Mouse (Mus musculus): ENCODE results near the gene Ccdc81. TPM values are rescaled to one million over a fixed set of nuclear protein-coding genes. Genes with fewer than 3 reads are reported as not detected.

Ccdc81 gene
- total RNA-seq (2021), result not detected

DNA sequence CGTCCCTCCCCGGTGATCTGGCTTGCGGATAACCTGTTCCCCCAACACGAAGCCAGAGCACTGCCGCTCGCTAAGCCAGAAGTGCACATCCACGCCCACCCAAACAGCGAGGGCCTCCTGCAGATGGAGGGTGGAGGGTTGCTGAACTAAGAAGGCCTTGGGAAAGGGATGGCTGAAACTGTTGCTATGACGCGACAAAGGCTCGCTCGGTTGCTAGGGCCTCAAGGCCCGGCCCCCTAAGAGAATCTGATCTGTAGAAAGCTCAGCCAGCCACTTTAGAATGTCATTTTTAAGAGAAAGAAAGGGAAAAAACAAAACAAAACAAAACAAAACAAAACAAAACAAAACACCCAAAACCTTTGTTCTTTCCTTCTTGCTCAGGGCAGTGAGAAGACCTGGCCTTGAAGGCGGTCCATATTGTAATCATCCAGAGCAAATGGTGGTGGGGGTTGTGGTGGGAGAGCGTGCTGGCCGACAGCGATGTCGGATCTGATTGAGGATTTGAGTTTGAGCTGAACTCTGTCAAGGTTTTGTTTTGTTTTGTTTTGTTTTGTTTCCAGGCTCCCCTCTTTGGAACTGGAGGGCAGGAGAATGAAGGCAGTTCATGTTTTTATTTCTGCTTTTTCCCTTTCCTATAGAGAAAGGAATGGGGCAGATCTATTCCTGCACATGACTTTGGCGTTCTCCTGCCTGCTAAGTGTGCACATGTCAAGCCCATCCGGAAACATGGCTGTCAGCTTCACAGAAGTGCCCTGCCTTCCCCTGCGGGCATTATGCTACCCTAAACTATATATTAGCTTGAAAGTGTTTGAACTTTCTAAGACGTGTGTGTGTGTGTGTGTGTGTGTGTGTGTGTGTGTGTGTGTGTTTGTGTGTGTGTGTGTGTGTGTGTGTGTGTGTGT, at the start of gene Ccdc81:
TSS of gene Ccdc81 (minus strand) at position 188 of the 902 bp plus-strand sequence.
- DNase-seq (ENCODE audit: low spot score), result no peak
- intact Hi-C loops (cut with DNase I), result no loop called here

DNA sequence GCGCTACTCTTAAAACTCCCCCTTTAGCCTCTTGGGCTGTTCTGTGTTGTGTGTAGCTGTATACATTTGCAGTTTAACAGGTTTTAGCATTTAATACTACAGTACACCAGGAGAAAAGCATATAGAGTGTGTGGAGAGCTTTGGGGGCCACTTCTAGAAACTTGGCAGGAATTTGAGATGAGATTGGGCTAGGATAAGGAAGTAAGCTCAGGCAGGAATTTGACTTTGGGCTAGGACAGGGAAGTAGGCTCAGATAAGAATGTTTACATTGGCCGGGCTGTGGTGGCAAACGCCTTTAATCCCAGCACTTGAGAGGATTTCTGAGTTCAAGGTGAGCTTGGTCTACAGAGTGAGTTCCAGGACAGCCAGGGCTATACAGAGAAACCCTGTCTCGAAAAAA, 46.0 kb upstream of the Ccdc81 start:
- DNase-seq (ENCODE audit: low spot score), result no peak
- intact Hi-C loops (cut with DNase I), result no loop called here

DNA sequence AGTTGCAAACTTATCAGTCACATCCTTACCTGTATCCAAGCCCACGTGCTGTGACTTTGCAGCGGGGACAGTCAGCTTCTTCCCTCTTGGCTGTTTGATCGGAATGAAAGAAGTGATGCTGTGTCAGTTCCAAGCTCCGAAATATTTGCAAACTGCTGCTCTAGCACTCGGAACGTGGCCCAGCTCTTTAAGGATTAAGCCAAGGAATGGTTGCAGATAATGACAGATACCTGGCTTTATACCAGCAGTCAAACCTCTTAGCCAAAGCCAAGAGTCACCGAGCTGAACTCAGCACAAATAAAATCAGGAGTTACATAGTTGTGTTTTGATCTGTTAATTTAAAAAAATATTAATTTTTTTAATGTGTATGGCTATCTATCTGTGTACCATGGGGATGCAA, 44.6 kb upstream of the Ccdc81 start:
- intact Hi-C loops (cut with DNase I), result no loop called here
- no peak for DNase-seq (ENCODE audit: low spot score)

DNA sequence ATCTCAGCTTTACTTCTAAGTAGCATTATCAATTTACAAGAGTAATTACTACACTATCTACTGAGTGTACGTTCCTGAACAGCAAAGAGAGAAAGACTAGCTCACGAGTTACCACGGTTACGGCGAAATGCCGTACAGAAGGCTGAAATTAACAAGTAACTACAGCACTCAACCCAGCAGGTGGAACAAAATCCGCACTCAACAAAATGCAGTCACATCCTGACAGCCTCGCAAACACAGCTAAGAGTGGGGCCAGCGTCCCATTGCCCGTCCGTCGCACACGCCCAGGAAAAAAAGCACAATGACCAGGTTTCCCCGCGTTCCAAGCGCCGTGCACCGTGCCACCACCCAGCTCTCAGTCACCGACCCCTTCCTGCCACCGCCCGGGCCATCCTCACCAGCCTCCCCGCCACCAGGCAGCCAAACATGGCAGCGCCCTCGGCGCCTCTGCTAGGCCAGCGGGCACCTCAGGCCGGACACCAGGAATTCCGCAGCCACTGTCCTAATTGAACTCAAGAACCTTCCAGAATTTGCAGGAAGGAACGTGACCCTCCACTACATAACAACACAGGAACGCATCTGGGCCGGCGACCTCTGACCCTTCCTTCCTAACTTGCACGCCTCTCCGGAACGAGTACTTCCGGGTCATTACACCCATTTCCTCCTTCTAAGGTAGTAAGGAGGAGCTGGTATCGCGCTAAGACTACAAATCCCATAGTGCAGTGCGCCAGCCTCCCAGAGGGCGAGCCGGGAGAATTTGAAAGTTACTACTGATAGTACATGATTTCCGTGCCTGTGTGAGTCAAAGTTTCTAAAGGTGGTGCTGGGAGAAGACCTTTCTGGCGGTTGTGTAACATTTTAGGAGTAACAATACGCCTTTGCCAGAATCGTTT, 37.4 kb upstream of the Ccdc81 start, which contains the start of gene Hikeshi:
TSS of gene Hikeshi (minus strand) at position 634 of the 893 bp plus-strand sequence.
- intact Hi-C loops (cut with DNase I), result loop anchor here (2.0 kb wide), 1 partner anchor 40 kb away; the partner anchor contains the start of gene Eed
- peak; percentile 88 for DNase-seq (ENCODE audit: low spot score)

DNA sequence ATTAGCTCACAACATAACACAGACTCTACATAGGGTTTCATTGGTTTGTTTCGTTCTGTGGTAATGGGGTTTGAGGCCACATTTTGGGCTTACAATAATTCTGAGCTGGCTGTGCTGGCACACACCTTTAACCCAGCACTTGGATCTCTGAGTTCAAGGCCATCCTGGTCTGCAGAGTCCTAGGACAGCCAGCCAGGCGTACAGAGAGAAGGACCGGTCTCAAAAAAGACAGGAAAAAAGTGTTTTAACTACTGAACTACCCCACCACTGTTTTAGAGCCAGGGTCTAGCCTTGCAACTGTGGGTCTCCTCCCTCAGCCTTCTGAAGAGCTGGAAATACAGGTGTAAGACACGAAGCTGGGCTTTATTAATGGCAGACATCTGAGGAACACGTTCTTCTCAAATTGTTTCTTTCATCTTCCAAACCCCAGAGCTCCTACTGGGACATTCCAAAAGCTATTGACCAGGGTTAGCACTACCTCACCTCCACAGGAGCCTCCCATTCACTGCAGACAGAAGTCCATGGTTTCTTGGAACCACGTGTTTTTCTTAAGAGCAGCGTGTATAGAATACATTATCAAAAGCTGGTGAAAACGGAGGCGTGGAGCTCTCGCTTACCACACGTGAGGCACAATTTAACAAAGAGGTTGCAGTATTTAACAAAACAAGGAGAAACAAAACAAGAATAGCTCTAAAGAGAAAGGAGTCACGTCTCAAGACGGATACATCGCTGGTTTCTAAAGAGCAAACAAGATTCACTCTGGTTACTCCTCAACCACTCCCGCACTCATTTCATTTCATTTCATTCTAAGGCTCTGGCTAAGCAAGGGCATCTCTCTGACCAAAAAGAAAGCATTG, 36.3 kb upstream of the Ccdc81 start:
- intact Hi-C loops (cut with DNase I), result loop anchor here (2.0 kb wide), 1 partner anchor 41 kb away; the partner anchor contains the start of gene Eed

DNA sequence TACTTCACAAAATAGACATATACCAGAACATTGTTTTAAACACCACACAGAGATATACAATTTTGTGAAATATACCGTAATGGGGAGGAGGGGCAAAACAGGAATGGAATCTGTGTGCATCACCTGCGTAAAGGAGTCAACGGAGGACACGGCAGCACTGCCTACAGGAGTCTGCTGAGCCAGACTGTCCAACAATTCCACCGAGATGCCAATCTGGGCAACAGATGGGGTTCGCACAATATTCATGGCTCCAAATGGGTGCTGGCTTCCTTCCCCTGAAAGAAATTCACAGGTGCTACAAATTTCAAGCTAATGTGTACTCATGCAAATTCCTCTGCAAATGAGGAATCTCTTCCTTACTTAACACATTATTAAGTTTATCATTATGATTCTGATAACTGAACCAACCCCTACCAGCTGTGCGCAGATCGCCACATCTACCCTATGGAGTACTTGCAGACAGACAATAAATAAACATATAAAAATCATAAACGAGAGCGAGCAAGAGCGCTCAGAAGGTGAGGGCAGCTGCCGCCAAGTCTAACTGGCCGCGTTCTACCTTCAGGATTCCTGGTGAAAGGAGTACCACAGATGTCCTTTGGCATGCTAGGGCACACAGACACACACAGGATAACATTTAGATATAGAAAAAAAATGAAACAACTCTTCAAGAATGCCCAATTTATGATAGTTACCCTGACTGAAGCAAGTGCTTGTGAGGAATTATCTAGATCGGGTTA, 20.2 kb upstream of the Ccdc81 start:
- DNase-seq (ENCODE audit: low spot score), result no peak
- intact Hi-C loops (cut with DNase I), result no loop called here

More for the DNA sequence above, 36.3 kb upstream of the Ccdc81 start:
- DNase-seq (ENCODE audit: low spot score), result no peak

DNA sequence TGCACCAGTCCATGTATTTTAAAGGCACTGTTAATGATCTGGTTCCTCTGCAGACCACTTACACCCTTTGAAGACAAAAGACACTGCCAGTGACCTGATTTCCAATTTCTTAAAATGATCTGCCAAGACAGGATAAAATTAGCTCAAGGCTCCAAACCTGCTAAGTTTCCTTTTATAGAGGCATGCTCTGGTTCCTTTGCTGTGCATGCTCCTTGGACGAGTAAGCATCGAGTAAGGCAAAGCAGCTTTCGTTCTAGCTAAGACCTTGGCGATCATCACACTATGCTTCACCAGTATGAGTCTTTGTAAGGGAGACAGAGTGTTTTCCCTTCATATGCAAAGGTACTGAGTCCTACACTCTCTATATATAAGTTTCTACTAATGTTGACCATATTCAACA, 14.3 kb upstream of the Ccdc81 start:
- no peak for DNase-seq (ENCODE audit: low spot score)
- intact Hi-C loops (cut with DNase I), result no loop called here

DNA sequence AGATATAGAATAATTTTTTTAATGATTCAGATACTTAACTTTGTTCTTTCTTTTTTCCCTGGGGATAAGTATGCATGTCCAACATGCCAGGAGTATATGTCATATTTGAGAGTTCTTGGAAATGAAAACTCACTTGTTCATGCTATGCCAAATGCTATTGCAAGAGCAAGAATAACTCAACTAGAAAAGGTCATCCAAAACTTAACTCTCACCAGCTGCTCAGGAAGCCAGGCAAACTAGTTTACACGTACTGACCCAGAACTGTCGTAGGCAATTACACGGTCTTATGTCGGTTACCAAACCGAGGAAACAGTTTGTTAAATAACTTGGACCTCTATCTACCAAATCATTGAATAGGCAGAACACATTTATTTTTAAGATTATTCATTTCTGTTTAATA, 13.3 kb upstream of the Ccdc81 start:
- intact Hi-C loops (cut with DNase I), result no loop called here
- no peak for DNase-seq (ENCODE audit: low spot score)

DNA sequence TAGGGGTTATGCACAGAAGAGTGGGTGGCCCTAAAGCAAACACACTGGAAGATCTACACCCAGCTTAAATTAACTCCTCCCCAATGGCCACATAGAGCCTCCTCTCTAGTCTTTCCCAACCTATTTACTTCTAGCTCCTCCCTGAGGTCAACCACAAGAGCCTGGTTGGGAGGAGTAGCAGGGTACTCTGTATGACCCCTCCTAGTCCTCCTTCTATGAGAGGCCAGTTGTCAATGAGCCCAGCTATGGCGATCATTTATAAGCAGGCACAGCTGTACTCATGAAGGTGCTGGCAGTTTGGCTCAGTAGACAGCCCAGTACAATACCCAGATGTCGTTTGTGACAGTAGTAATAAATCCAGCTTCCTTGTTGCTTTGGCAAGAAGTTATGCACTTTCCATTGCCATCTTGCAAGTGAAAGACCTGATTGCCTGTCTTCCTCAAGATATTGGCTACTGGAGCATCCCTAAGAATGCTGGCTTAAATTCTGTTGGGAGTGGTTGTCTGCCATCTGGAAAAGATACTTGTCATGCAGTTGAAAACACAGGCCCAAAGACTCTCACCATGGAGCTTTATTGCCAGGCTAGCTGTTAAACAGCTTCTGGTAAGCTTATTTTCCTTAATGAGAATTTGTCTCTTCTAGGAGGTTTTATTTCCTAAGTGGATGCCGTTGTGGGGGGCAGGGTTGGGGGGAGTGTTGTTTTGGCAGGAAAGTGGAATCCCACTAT, 10.2 kb upstream of the Ccdc81 start:
- intact Hi-C loops (cut with DNase I), result no loop called here

DNA sequence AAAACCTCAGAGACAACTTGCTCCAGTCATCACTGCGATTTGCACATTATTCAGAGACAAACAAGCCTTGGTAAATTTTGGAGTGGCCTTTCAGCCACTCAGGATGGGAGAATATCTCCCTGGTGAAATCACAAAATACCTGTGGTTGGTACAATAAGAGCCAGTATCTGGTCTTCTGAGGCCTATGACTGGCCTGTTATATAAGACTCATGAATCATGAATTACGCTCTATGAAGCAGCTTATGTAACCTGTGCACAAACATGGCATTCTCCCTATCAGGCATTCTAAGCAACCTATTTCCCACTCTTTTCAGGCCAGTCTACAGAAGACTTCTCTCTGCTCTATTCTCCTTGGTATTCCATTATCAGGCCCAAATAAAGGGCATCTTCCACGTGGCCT, 8.9 kb upstream of the Ccdc81 start:
- DNase-seq (ENCODE audit: low spot score), result no peak
- intact Hi-C loops (cut with DNase I), result no loop called here

More for the DNA sequence above, 10.2 kb upstream of the Ccdc81 start:
- DNase-seq (ENCODE audit: low spot score), result no peak

DNA sequence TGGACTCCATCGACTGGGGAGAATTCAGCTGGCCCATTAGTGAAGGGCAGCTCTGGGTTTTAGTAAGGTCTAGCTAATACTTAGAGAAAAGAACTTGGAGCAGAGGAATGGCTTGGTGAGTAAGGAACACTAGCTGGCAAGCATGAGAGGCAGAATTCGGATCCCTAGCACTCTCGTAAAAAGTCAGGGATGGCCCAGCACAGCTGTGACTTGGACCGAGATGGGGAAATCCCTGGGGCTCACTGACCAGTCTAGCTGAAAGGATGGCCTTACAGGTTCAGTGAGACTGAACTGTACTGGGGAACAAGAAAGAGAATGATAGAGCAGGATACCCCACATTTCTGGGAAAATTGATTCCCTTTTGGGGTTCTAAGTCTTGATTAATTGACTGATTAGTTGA, 6.3 kb upstream of the Ccdc81 start:
- DNase-seq (ENCODE audit: low spot score), result no peak
- intact Hi-C loops (cut with DNase I), result loop anchor here (5.0 kb wide), 1 partner anchor 432 kb away; no protein-coding TSS in a partner anchor

DNA sequence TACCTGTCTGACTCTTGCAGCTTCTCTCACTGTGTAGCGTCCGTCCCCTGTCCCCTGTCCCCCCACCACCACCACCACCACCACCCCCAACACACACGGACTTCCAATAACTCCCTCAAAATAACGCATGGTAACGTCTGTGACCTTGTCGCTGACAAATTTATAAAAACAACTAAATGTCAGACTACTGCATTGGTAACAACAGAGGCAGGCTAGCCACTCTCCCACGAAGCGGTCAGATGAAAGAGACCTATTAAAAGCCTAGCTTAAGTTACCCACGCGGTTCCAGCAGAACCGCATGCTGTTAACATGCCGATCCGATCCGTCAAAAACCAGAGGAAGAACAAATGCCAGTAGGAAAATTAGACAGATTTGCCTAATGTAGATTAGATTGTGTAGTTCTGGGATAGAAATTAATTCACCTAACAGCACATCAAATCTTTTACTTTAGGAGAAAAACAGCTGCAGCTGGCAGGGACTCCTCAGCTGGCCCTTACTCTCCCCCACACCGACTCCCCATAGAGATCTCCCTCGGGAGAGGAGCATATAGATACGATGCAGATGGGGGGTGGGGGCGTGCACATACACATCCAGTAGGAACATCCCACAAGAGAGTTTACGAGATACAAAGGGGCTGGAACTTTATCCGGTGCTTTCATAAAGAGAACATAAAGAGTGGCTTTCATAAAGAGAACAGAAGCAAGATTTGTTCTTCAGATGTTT, 5.6 kb upstream of the Ccdc81 start:
- intact Hi-C loops (cut with DNase I), result loop anchor here (5.0 kb wide), 1 partner anchor 432 kb away; no protein-coding TSS in a partner anchor

DNA sequence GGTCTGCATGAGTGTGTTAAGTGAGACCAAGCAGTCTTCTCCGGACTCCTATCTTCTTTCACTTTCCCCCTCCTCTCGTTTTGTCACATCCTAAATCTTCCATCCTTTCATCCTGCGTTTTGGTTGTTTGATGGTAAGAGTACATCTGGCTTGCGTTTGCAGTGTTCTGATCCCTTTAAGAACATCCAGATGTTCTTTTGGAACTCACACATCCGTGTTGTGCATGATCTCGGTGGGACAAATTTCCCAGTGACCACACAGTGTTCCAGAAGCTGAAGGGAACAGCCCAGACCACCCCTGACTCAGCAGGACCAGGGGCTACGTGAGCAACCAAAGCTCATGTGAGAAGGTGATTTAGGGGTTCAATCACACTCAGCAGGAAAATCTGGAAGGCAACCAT, 5.0 kb upstream of the Ccdc81 start:
- intact Hi-C loops (cut with DNase I), result loop anchor here (5.0 kb wide), 1 partner anchor 431 kb away; no protein-coding TSS in a partner anchor
- DNase-seq (ENCODE audit: low spot score), result no peak

More for the DNA sequence above, 5.6 kb upstream of the Ccdc81 start:
- DNase-seq (ENCODE audit: low spot score), result no peak

DNA sequence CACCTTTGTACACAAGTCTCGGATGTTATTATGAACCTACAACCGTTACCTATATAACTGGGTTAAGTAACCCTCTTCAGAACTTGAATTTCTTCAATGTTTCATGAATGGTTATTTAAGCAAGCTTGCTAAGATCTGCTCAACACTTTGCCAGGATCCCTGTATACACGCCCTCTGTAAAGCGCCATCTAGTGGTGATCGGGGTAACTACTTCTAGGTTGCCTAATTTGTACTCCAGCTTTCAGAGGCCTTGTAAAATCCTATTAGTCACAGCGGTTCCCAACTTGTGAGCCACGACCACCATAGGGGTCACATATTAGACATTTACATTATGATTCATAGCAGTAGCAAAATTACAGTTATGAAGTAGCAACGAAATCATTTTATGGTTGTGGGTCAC, 4.5 kb upstream of the Ccdc81 start:
- DNase-seq (ENCODE audit: low spot score), result peak; percentile 28
- intact Hi-C loops (cut with DNase I), result loop anchor here (1.0 to 5.0 kb wide), 2 partner anchors 408 to 431 kb away; no protein-coding TSS in a partner anchor

DNA sequence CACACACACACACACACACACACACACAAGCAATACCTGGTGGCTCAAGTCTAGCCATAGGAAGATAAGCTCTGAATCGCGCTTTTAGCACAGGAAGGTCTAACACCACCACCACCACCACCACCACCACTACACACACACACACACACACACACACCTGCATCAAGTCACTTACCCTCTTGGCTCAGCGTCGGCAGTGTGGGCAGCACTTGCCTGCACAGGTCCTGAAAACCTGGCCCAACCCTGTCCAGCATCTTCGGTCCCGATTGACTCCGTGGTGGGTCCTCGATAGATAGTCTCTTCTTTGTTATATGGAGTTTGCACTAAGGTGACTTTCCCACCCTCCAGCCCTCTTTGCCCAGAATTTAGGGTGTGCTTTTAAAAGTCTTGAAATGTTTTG, 422 bp downstream of the Ccdc81 start:
- intact Hi-C loops (cut with DNase I), result no loop called here
- no peak for DNase-seq (ENCODE audit: low spot score)

DNA sequence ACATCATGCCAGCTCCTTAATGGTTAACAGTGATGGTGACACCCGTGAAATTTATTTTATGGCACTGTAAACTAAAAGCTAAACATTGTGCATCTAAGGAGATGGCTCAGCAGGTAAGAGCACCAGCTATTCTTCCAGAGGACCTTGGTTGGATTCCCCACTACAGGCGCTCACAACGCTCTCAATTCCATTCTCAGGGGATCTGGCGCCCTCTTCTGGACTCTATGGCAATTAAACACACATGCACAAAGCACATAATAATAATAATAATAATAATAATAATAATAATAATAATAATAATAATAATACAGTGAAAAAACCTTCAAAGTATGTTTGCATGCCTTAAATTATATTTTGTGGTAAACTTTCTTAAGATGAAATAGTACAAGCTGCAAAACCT, 11.6 kb downstream of the Ccdc81 start:
- no peak for DNase-seq (ENCODE audit: low spot score)
- intact Hi-C loops (cut with DNase I), result no loop called here

DNA sequence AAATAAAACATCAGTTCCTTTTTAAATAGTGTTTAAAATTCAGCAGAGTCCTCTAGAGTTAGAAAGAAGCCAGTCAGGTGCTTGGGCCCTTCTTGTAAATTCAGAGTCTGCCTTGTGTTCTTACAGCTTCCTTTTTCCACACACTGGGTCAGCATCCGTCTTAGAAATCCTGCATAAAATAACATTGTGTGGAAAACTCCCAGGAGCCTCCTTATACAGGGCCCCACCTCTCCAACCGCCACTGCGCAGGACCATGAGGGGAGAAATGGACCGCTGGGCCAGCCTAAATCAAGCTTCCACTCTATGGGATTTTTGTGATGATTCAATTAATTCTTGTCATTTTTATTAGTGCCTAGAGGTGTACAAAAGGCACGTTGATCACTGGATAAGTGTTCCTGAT, 12.0 kb downstream of the Ccdc81 start:
- no peak for DNase-seq (ENCODE audit: low spot score)
- intact Hi-C loops (cut with DNase I), result no loop called here
